Mouse (Mus musculus) intestine, embryonic 15.5 days (tissue): ENCODE data around the gene Jade1. TPM values are rescaled to one million over a fixed set of nuclear protein-coding genes. Genes with fewer than 3 reads are reported as not detected.
A peak's percentile ranks its signal among the peaks of the same experiment; 100 is the strongest.

Experiments used
- ATAC-seq: fragments of 200-750 bp; cut with Nextera tagmentation; 2 replicates; pipeline ENCODE4 v1.8.0; 2017; ENCODE audit warnings: moderate TSS enrichment, moderate library complexity
- H3K27ac ChIP-seq: fragments of 300-500 bp; sonication (generic); 2 replicates; pipeline ENCODE4 v1.5.1; 2015; ENCODE audit warnings: mild to moderate bottlenecking, inconsistent platforms
- H3K27me3 ChIP-seq: fragments of 300-500 bp; sonication (generic); replicated peaks from 2 replicates; pipeline ENCODE4 v1.6.1; 2015; ENCODE audit warnings: inconsistent platforms
- H3K36me3 ChIP-seq: fragments of 300-500 bp; sonication (generic); 2 replicates; pipeline ENCODE4 v1.6.1; 2015; ENCODE audit warnings: inconsistent platforms
- H3K4me1 ChIP-seq: fragments of 300-500 bp; sonication (generic); replicated peaks from 2 replicates; pipeline ENCODE4 v1.6.1; 2015; ENCODE audit warnings: inconsistent platforms
- H3K4me2 ChIP-seq: fragments of 300-500 bp; sonication (generic); replicated peaks from 2 replicates; pipeline ENCODE4 v1.6.1; 2015; ENCODE audit warnings: mild to moderate bottlenecking, inconsistent platforms
- H3K4me3 ChIP-seq: fragments of 300-500 bp; sonication (generic); replicated peaks from 2 replicates; pipeline ENCODE4 v1.5.1; 2015; ENCODE audit warnings: inconsistent platforms
- H3K9ac ChIP-seq: fragments of 300-500 bp; sonication (generic); 2 replicates; pipeline ENCODE4 v1.6.1; 2015; ENCODE audit warnings: inconsistent platforms
- H3K9me3 ChIP-seq: fragments of 300-500 bp; sonication (generic); 2 replicates; pipeline ENCODE4 v1.6.1; 2016; ENCODE audit warnings: inconsistent platforms
- WGBS: fragments of 180-500 bp; shearing (Covaris S2); methylation state at CpG from one replicate; pipeline ENCODE4 v1.1.7; 2015; 5-methylcytosine and 5-hydroxymethylcytosine counted together
- polyA plus RNA-seq: library from polyadenylated mRNA; unstranded; fragments of >200 nt; fragmentation: Nextera tagmentation; extraction: Ambion mirVana; gene quantifications from 2 replicates; pipeline ENCODE4 v1.2.1, GENCODE M21; 2015

Gene Jade1
- polyA plus RNA-seq, 1 experiment from 2014 or later, result 24.1 TPM

- Histone ChIP-seq H3K27me3 (no peaks in the 10 kb centered on the region), H3K4me2 (peak overlapping the region; percentile 26), H3K4me1 (peaks cover 44% of the 10 kb centered on the region), H3K4me3 (no peak overlapping the region), H3K9ac (no peak overlapping the region), H3K36me3 (no peaks in the 10 kb centered on the region), H3K27ac (peak overlapping the region; percentile 72), H3K9me3 (no peaks in the 10 kb centered on the region)
- 57% methylated on average over 7 of the region's 7 CpGs for WGBS
- 0 out of 2 replicates have a peak, but pooled peaks have one; percentile 8 for ATAC-seq
Measured at GRCm38 (mm10) chr3:41582256-41582655, 26.7 kb downstream of the Jade1 start.

- no peaks in the 10 kb centered on the region for H3K27me3 ChIP-seq
- H3K9me3 ChIP-seq, result no peaks in the 10 kb centered on the region
- H3K4me2 ChIP-seq, result no peak overlapping the region
- no peak for ATAC-seq
- no peaks in the 10 kb centered on the region for H3K36me3 ChIP-seq
- 0 out of 2 replicates have a peak overlapping the region, but pooled peaks have one; percentile 72 for H3K27ac ChIP-seq
- H3K4me1 ChIP-seq, result peaks cover 51% of the 10 kb centered on the region
- 85% methylated on average over 14 of the region's 14 CpGs for WGBS
- H3K9ac ChIP-seq, result no peak overlapping the region
- H3K4me3 ChIP-seq, result no peak overlapping the region
Measured at GRCm38 (mm10) chr3:41583092-41583491, 27.6 kb downstream of the Jade1 start.

GRCm38 (mm10) chr3:41583621-41584020 lies 28.1 kb downstream of the Jade1 start:
- Histone ChIP-seq H3K36me3 (no peaks in the 10 kb centered on the region), H3K27me3 (no peaks in the 10 kb centered on the region), H3K27ac (no peak overlapping the region), H3K4me3 (no peak overlapping the region), H3K9ac (no peak overlapping the region), H3K9me3 (no peaks in the 10 kb centered on the region), H3K4me2 (no peak overlapping the region), H3K4me1 (peaks cover 49% of the 10 kb centered on the region)
- ATAC-seq, result no peak
- 78% methylated on average over 4 of the region's 4 CpGs for WGBS

- ATAC-seq, result no peak
- Histone ChIP-seq H3K4me3 (no peak overlapping the region), H3K36me3 (no peaks in the 10 kb centered on the region), H3K27me3 (no peaks in the 10 kb centered on the region), H3K4me1 (peaks cover 36% of the 10 kb centered on the region), H3K9ac (no peak overlapping the region), H3K4me2 (no peak overlapping the region), H3K9me3 (no peaks in the 10 kb centered on the region), H3K27ac (no peak overlapping the region)
- WGBS, result 85% methylated on average over 5 of the region's 5 CpGs
Measured at GRCm38 (mm10) chr3:41585548-41585947, 30.0 kb downstream of the Jade1 start.

GRCm38 (mm10) chr3:41586330-41586729 lies 30.8 kb downstream of the Jade1 start:
- ATAC-seq, result no peak
- H3K9ac ChIP-seq, result no peak overlapping the region
- WGBS, result 58% methylated on average over 6 of the region's 6 CpGs

GRCm38 (mm10) chr3:41586917-41587316 lies 31.4 kb downstream of the Jade1 start:
- 73% methylated on average over 7 of the region's 7 CpGs for WGBS
- H3K4me1 ChIP-seq, result peaks cover 28% of the 10 kb centered on the region
- ATAC-seq, result no peak
- H3K9ac ChIP-seq, result no peak overlapping the region
- no peaks in the 10 kb centered on the region for H3K27me3 ChIP-seq
- H3K4me3 ChIP-seq, result no peak overlapping the region
- H3K36me3 ChIP-seq, result no peaks in the 10 kb centered on the region
- no peak overlapping the region for H3K4me2 ChIP-seq
- H3K9me3 ChIP-seq, result no peaks in the 10 kb centered on the region
- peak overlapping the region; percentile 42 for H3K27ac ChIP-seq

More at GRCm38 (mm10) chr3:41586330-41586729, 30.8 kb downstream of the Jade1 start:
- H3K4me2 ChIP-seq, result no peak overlapping the region
- no peaks in the 10 kb centered on the region for H3K27me3 ChIP-seq
- H3K4me1 ChIP-seq, result peaks cover 31% of the 10 kb centered on the region
- no peak overlapping the region for H3K4me3 ChIP-seq
- no peaks in the 10 kb centered on the region for H3K36me3 ChIP-seq
- no peak overlapping the region for H3K27ac ChIP-seq
- H3K9me3 ChIP-seq, result no peaks in the 10 kb centered on the region

- H3K4me2 ChIP-seq, result no peak overlapping the region
- H3K27me3 ChIP-seq, result no peaks in the 10 kb centered on the region
- H3K9ac ChIP-seq, result no peak overlapping the region
- H3K4me1 ChIP-seq, result peaks cover 21% of the 10 kb centered on the region
- peak; percentile 38; the same call in 1 of the 2 replicates for ATAC-seq
- no peak overlapping the region for H3K4me3 ChIP-seq
- no peaks in the 10 kb centered on the region for H3K9me3 ChIP-seq
- WGBS, result 54% methylated on average over 6 of the region's 6 CpGs
- H3K27ac ChIP-seq, result 0 out of 2 replicates have a peak overlapping the region, but pooled peaks have one; percentile 42
- H3K36me3 ChIP-seq, result 0 out of 2 replicates have a peak, but pooled peaks cover 4% of the 10 kb centered on the region
Measured at GRCm38 (mm10) chr3:41587588-41587987, 32.1 kb downstream of the Jade1 start.

GRCm38 (mm10) chr3:41588495-41588894 lies 33.0 kb downstream of the Jade1 start:
- Histone ChIP-seq H3K4me1 (peaks cover 20% of the 10 kb centered on the region), H3K9ac (no peak overlapping the region), H3K4me2 (no peak overlapping the region), H3K36me3 (0 out of 2 replicates have a peak, but pooled peaks cover 4% of the 10 kb centered on the region), H3K4me3 (no peak overlapping the region), H3K27ac (peak overlapping the region; percentile 1; the same call in 1 of the 2 replicates), H3K27me3 (no peaks in the 10 kb centered on the region), H3K9me3 (no peaks in the 10 kb centered on the region)
- 73% methylated on average over 8 of the region's 8 CpGs for WGBS
- peak; percentile 41 for ATAC-seq

- no peak overlapping the region for H3K4me2 ChIP-seq
- H3K36me3 ChIP-seq, result 0 out of 2 replicates have a peak, but pooled peaks cover 7% of the 10 kb centered on the region
- H3K9ac ChIP-seq, result no peak overlapping the region
- no peak for ATAC-seq
- no peak overlapping the region for H3K27ac ChIP-seq
- no peak overlapping the region for H3K4me3 ChIP-seq
- 77% methylated on average over 19 of the region's 19 CpGs for WGBS
- H3K4me1 ChIP-seq, result peaks cover 22% of the 10 kb centered on the region
- no peaks in the 10 kb centered on the region for H3K27me3 ChIP-seq
- no peaks in the 10 kb centered on the region for H3K9me3 ChIP-seq
Measured at GRCm38 (mm10) chr3:41589246-41589914, 33.8 kb downstream of the Jade1 start.

GRCm38 (mm10) chr3:41589988-41590387 lies 34.5 kb downstream of the Jade1 start:
- no peak for ATAC-seq
- H3K27me3 ChIP-seq, result no peaks in the 10 kb centered on the region
- H3K27ac ChIP-seq, result no peak overlapping the region
- no peak overlapping the region for H3K4me2 ChIP-seq
- 0 out of 2 replicates have a peak, but pooled peaks cover 9% of the 10 kb centered on the region for H3K36me3 ChIP-seq
- H3K9ac ChIP-seq, result no peak overlapping the region
- WGBS, result 77% methylated on average over 4 of the region's 4 CpGs
- no peaks in the 10 kb centered on the region for H3K9me3 ChIP-seq
- H3K4me1 ChIP-seq, result peaks cover 22% of the 10 kb centered on the region
- no peak overlapping the region for H3K4me3 ChIP-seq

GRCm38 (mm10) chr3:41590695-41591559 lies 35.4 kb downstream of the Jade1 start:
- no peak overlapping the region for H3K27ac ChIP-seq

GRCm38 (mm10) chr3:41591651-41592170 lies 36.2 kb downstream of the Jade1 start:
- Histone ChIP-seq H3K4me2 (no peak overlapping the region), H3K4me1 (peaks cover 22% of the 10 kb centered on the region), H3K9me3 (no peaks in the 10 kb centered on the region), H3K27me3 (no peaks in the 10 kb centered on the region), H3K4me3 (no peak overlapping the region), H3K36me3 (0 out of 2 replicates have a peak, but pooled peaks cover 13% of the 10 kb centered on the region), H3K9ac (no peak overlapping the region), H3K27ac (no peak overlapping the region)
- ATAC-seq, result no peak
- WGBS, result 94% methylated on average over 14 of the region's 14 CpGs

More at GRCm38 (mm10) chr3:41590695-41591559, 35.4 kb downstream of the Jade1 start:
- H3K4me3 ChIP-seq, result no peak overlapping the region
- peak; percentile 49 for ATAC-seq
- no peaks in the 10 kb centered on the region for H3K27me3 ChIP-seq
- H3K9me3 ChIP-seq, result no peaks in the 10 kb centered on the region
- peaks cover 22% of the 10 kb centered on the region for H3K4me1 ChIP-seq
- no peak overlapping the region for H3K9ac ChIP-seq
- H3K4me2 ChIP-seq, result no peak overlapping the region
- 71% methylated on average over 20 of the region's 20 CpGs for WGBS
- 0 out of 2 replicates have a peak, but pooled peaks cover 13% of the 10 kb centered on the region for H3K36me3 ChIP-seq
